Mouse (Mus musculus) midbrain, embryonic 13.5 days (tissue): ENCODE data around the gene Sparc. TPM values are rescaled to one million over a fixed set of nuclear protein-coding genes. Genes with fewer than 3 reads are reported as not detected.

Experiments used
- ATAC-seq: fragments of 200-750 bp; cut with Nextera tagmentation; 2 replicates; pipeline ENCODE4 v1.8.0; 2017; ENCODE audit warnings: mild to moderate bottlenecking, moderate TSS enrichment, moderate library complexity
- H3K27ac ChIP-seq: fragments of 300-500 bp; sonication (generic); 2 replicates; pipeline ENCODE4 v1.5.1; 2015; ENCODE audit warnings: inconsistent platforms, mild to moderate bottlenecking, moderate library complexity
- H3K27me3 ChIP-seq: fragments of 300-500 bp; sonication (generic); 2 replicates; pipeline ENCODE4 v1.6.1; 2015; ENCODE audit warnings: mild to moderate bottlenecking, inconsistent platforms
- H3K36me3 ChIP-seq: fragments of 300-500 bp; sonication (generic); 2 replicates; pipeline ENCODE4 v1.6.1; 2015; ENCODE audit warnings: mild to moderate bottlenecking, inconsistent platforms
- H3K4me1 ChIP-seq: fragments of 300-500 bp; sonication (generic); replicated peaks from 2 replicates; pipeline ENCODE4 v1.6.1; 2015; ENCODE audit warnings: inconsistent platforms
- H3K4me2 ChIP-seq: fragments of 300-500 bp; sonication (generic); replicated peaks from 2 replicates; pipeline ENCODE4 v1.6.1; 2015; ENCODE audit warnings: moderate library complexity, mild to moderate bottlenecking, inconsistent platforms
- H3K4me3 ChIP-seq: fragments of 300-500 bp; sonication (generic); replicated peaks from 2 replicates; pipeline ENCODE4 v1.5.1; 2015; ENCODE audit warnings: mild to moderate bottlenecking, inconsistent platforms
- H3K9ac ChIP-seq: fragments of 300-500 bp; sonication (generic); replicated peaks from 2 replicates; pipeline ENCODE4 v1.6.1; 2015; ENCODE audit warnings: mild to moderate bottlenecking, inconsistent platforms
- H3K9me3 ChIP-seq: fragments of 300-500 bp; sonication (generic); 2 replicates; pipeline ENCODE4 v1.6.1; 2016; ENCODE audit warnings: mild to moderate bottlenecking, inconsistent platforms
- WGBS: fragments of 180-500 bp; shearing (Covaris S2); methylation state at CpG from one replicate; pipeline ENCODE4 v1.1.7; 2015; 5-methylcytosine and 5-hydroxymethylcytosine counted together
- polyA plus RNA-seq: library from polyadenylated mRNA; unstranded; fragments of >200 nt; fragmentation: Nextera tagmentation; extraction: Ambion mirVana; gene quantifications from 2 replicates; pipeline ENCODE4 v1.2.1, GENCODE M21; 2015

Gene Sparc
- polyA plus RNA-seq, 1 experiment from 2014 or later = 417 TPM

DNA sequence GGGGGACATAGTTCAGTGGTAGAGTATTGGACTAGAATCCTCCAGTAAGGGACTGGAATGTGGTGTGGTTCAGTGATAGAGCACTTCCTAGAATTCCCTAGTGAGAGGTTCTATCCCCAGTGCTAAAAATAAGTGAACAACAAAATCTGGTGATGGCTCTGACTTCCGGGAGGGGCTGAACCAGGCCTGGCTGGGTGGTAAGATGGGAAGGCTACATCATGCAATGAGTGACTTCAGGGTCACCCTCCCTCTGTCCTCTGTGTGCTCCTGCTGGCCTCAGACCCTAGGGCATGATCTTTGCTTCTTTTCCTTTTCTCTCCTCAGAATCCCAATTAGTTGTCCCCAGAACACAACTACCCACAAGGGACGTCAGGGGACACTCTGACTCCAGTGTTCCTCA is 25.9 kb downstream of the Sparc start:
- H3K36me3 ChIP-seq = peaks cover 17% of the 10 kb centered on the region
- 92% methylated on average over 2 of the region's 2 CpGs for whole genome bisulfite sequencing
- no peak overlapping the region for H3K9ac ChIP-seq
- no peak for ATAC-seq
- H3K4me2 ChIP-seq = no peak overlapping the region
- no peaks in the 10 kb centered on the region for H3K4me1 ChIP-seq
- H3K27ac ChIP-seq = no peak overlapping the region
- no peaks in the 10 kb centered on the region for H3K9me3 ChIP-seq
- H3K4me3 ChIP-seq = no peak overlapping the region
- H3K27me3 ChIP-seq = no peaks in the 10 kb centered on the region

DNA sequence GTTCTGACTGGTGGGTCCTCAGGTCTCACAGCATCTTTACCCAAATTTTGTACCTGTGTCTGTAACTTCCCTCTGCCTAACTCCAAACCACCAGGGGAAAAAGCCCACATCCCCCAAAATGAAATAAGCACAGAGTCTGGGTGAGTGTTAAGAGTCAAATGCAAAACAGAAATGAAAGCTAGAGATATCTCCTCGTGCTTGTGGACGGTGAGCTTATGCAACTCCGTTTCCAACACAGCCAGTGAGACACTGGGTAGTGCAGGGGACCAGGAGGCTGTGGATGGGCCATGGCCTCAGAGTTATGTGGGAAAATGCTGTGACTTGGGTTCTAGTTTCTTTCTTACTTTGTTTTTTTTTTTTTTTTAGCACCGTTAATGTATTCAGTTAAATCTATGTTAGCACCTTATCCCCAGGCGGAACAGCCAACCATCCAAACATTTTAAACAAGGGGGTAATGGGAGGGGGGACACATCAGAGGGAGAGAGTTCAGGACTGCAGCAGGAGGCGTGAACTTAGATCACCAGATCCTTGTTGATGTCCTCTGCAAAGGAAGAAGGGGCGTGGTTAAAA is 27.8 kb downstream of the Sparc start:
- Histone ChIP-seq H3K9me3 (no peaks in the 10 kb centered on the region), H3K36me3 (peaks cover 13% of the 10 kb centered on the region), H3K27ac (no peak overlapping the region), H3K9ac (no peak overlapping the region), H3K4me3 (no peak overlapping the region), H3K4me1 (no peaks in the 10 kb centered on the region), H3K4me2 (no peak overlapping the region), H3K27me3 (no peaks in the 10 kb centered on the region)
- 85% methylated on average over 7 of the region's 7 CpGs for WGBS
- ATAC-seq = no peak

DNA sequence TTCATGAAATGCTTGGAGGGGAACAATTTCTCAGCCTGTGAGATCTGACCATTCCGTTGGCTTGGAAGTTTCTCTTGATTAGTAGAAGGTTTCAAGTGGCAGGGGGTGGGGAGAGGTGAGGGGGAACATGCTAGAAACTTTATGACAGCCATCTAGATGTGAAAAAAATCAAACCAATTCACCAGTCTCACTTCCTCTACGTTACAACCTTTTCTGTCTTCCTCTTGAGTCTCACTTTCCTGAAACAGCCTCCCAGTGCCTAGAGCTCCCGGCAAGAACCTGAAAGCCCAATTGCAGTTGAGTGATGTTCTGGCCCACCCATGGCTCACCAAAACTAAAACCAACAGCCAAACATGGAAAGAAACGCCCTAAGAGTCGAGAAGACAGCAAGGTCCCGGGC is 28.4 kb downstream of the Sparc start:
- Histone ChIP-seq H3K27ac (no peak overlapping the region), H3K36me3 (peaks cover 13% of the 10 kb centered on the region), H3K4me3 (no peak overlapping the region), H3K4me2 (no peak overlapping the region), H3K4me1 (no peaks in the 10 kb centered on the region), H3K27me3 (no peaks in the 10 kb centered on the region), H3K9ac (no peak overlapping the region), H3K9me3 (no peaks in the 10 kb centered on the region)
- no peak for ATAC-seq
- WGBS = 87% methylated on average over 6 of the region's 6 CpGs

DNA sequence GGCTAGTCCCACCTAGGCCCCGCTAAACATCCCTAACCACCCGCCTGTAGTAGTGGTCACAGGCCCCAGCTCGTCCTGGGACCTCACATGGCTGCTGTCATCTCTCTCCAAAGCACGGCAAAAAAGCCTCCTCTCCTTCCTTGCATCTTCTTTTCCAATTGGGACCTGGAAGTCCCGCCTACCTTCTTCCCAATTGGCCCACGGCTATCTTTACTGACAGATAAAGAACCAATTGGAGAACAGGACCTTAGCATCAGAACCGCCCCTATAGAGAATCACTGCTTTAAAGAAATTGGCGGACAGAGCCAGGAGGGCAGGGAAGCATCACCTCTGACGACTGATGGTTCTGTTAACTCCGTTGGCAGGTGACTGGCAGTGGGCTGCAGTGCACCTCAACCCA is 30.5 kb downstream of the Sparc start:
- no peak overlapping the region for H3K4me3 ChIP-seq
- 0 out of 2 replicates have a peak overlapping the region, but pooled peaks have one; percentile 15 for H3K4me2 ChIP-seq
- ATAC-seq = 0 out of 2 replicates have a peak, but pooled peaks have one; percentile 37
- no peaks in the 10 kb centered on the region for H3K27me3 ChIP-seq
- 27% methylated on average over 10 of the region's 10 CpGs for WGBS
- no peaks in the 10 kb centered on the region for H3K9me3 ChIP-seq
- H3K4me1 ChIP-seq = no peaks in the 10 kb centered on the region
- H3K36me3 ChIP-seq = no peaks in the 10 kb centered on the region
- no peak overlapping the region for H3K27ac ChIP-seq
- no peak overlapping the region for H3K9ac ChIP-seq

DNA sequence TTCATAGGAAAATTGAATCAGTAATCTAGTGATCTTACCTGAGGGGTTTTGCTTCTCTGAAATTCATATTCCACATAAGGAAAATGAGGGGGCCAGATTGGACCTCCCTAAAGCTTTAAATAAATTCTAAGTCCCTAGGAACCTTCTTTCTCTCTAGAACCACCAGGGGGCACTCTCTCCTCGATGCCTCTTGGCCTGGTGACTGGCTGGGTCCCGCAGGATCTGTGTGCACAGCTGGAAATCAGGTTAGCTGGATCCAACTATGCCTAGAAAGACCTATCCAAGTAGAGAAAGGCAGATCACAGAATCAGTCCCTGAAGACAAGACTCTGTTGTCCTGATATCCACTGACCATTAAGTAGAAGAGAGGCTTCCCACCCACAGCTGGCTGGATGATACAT is 33.2 kb downstream of the Sparc start:
- Histone ChIP-seq H3K4me3 (no peak overlapping the region), H3K27ac (no peak overlapping the region), H3K27me3 (no peaks in the 10 kb centered on the region), H3K36me3 (no peaks in the 10 kb centered on the region), H3K9ac (no peak overlapping the region), H3K4me2 (no peak overlapping the region), H3K4me1 (no peaks in the 10 kb centered on the region), H3K9me3 (no peaks in the 10 kb centered on the region)
- 4% methylated on average over 2 of the region's 2 CpGs for WGBS
- no peak for ATAC-seq

DNA sequence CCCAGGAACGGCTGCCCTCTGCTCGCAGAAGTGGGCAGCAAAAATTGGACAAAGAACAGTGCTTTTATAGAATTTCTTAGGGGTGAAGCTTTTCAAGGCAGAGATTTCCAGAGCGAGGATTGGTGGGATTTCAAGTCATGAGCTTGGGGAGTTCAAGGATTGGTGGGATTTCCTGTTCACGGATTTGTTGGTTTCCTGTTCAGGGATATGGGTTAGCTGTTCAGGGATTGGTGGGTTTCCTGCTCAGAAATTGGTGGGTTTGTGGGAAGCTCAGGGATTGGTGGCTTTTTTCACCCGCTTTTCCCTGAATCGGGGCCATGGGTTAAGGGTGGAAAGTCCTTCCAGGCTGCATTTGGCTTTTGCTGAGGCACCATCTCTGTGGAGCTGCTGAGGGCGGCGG is 35.4 kb downstream of the Sparc start:
- Histone ChIP-seq H3K4me1 (no peaks in the 10 kb centered on the region), H3K9me3 (no peaks in the 10 kb centered on the region), H3K9ac (0 out of 2 replicates have a peak overlapping the region, but pooled peaks have one; percentile 41), H3K4me2 (0 out of 2 replicates have a peak overlapping the region, but pooled peaks have one; percentile 20), H3K4me3 (no peak overlapping the region), H3K27ac (no peak overlapping the region), H3K36me3 (no peaks in the 10 kb centered on the region), H3K27me3 (no peaks in the 10 kb centered on the region)
- WGBS = 66% methylated on average over 8 of the region's 8 CpGs
- no peak for ATAC-seq

- no peak overlapping the region for H3K9ac ChIP-seq
- no peak overlapping the region for H3K27ac ChIP-seq
- H3K36me3 ChIP-seq = no peaks in the 10 kb centered on the region
- 15% methylated on average over 11 of the region's 11 CpGs for WGBS
- H3K4me3 ChIP-seq = no peak overlapping the region
- H3K27me3 ChIP-seq = no peaks in the 10 kb centered on the region
- no peaks in the 10 kb centered on the region for H3K4me1 ChIP-seq
- H3K9me3 ChIP-seq = no peaks in the 10 kb centered on the region
- 0 out of 2 replicates have a peak overlapping the region, but pooled peaks have one; percentile 20 for H3K4me2 ChIP-seq
- ATAC-seq = peak; percentile 93
These were observed 36.4 kb downstream of the Sparc start for GRCm38 (mm10) chr11:55386424-55387063.

DNA sequence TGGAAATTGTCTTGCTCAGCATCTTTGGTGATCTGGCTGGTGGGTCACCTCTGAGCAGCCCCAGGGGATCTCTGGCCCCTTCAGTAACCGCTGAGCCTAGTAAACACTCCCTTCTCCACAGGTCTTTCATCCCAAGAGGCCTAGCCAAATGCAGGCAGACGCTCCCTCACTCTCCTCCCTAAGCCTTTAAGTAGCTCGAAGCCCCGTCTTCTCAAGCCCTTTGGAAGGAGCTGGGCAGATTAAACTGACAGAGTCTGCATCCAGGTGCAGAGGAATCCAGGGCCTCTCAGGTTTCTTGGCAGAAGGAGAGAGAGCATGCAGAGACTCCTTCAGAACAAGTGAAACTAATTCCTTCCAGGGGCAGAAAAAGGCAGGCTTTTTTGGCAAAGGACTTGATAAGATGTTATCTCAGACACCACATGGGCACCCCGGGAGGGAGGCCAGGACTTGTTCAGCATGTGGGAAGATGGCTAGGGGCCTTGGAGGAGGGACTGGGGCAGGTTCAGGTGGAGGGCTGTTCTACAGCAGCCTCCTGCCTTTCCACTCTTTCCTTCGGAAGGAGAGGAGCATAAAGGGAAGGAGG is 39.4 kb downstream of the Sparc start:
- Histone ChIP-seq H3K4me3 (no peak overlapping the region), H3K27me3 (no peaks in the 10 kb centered on the region), H3K27ac (no peak overlapping the region), H3K36me3 (no peaks in the 10 kb centered on the region), H3K9me3 (no peaks in the 10 kb centered on the region), H3K9ac (no peak overlapping the region), H3K4me2 (no peak overlapping the region), H3K4me1 (no peaks in the 10 kb centered on the region)
- ATAC-seq = no peak
- 21% methylated on average over 6 of the region's 6 CpGs for WGBS

- no peak for ATAC-seq
- Histone ChIP-seq H3K4me2 (no peak overlapping the region), H3K27me3 (no peaks in the 10 kb centered on the region), H3K9me3 (no peaks in the 10 kb centered on the region), H3K36me3 (no peaks in the 10 kb centered on the region), H3K4me3 (no peak overlapping the region), H3K27ac (no peak overlapping the region), H3K4me1 (no peaks in the 10 kb centered on the region), H3K9ac (no peak overlapping the region)
- 71% methylated on average over 6 of the region's 6 CpGs for WGBS
These were observed 42.1 kb downstream of the Sparc start for GRCm38 (mm10) chr11:55380908-55381307.

DNA sequence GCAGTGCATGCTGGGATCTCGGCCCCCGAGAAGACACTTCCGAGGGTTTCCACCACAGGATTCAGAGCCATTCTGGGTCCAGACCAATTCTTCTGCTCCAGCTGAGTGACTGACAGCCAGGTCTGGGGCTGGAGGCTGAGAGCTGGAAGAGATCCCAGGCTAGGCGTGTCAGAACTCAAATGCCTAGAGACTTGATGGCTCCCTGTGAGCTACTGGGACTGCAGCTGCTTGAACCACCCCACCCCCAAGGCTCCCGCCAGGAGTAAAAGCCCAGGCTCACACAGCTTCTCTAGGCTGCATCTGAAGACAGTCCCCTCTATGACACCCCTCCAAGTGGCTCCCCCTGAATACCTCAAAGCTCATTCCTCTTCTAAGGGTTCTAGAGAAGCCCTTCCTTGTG is 44.6 kb downstream of the Sparc start:
- no peak overlapping the region for H3K27ac ChIP-seq
- H3K27me3 ChIP-seq = no peaks in the 10 kb centered on the region
- no peaks in the 10 kb centered on the region for H3K4me1 ChIP-seq
- no peaks in the 10 kb centered on the region for H3K36me3 ChIP-seq
- 0 out of 2 replicates have a peak, but pooled peaks have one; percentile 30 for ATAC-seq
- 58% methylated on average over 5 of the region's 5 CpGs for WGBS
- no peak overlapping the region for H3K4me3 ChIP-seq
- H3K9me3 ChIP-seq = no peaks in the 10 kb centered on the region
- no peak overlapping the region for H3K9ac ChIP-seq
- no peak overlapping the region for H3K4me2 ChIP-seq

- H3K9ac ChIP-seq = no peak overlapping the region
- WGBS = 59% methylated on average over 6 of the region's 6 CpGs
- no peaks in the 10 kb centered on the region for H3K9me3 ChIP-seq
- H3K4me1 ChIP-seq = no peaks in the 10 kb centered on the region
- H3K4me3 ChIP-seq = no peak overlapping the region
- H3K36me3 ChIP-seq = no peaks in the 10 kb centered on the region
- ATAC-seq = no peak
- H3K4me2 ChIP-seq = no peak overlapping the region
- H3K27me3 ChIP-seq = no peaks in the 10 kb centered on the region
- no peak overlapping the region for H3K27ac ChIP-seq
These were observed 49.1 kb downstream of the Sparc start for GRCm38 (mm10) chr11:55373838-55374237.

DNA sequence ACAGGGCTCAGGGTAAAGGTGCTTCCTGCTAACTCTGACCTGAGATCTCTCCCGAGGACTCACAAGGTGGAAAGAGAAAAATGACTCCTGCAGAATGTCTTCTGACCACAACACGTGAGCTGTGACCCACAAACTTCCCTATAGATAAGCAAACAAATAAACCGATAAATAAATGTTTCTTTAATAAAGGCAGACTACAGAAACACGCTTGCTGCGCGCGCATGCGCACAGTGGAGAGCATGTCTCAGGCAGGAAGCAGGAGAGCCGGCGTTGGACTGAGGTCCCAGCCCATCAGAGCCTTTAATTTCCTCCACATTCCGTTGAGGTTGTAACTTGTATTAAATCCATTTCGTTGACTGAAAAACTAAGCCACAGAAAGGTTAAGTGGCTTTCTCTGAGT is 49.6 kb downstream of the Sparc start:
- WGBS = 87% methylated on average over 12 of the region's 12 CpGs
- H3K9me3 ChIP-seq = no peaks in the 10 kb centered on the region

More for the DNA sequence above, 49.6 kb downstream of the Sparc start:
- no peak for ATAC-seq
- Histone ChIP-seq H3K36me3 (no peaks in the 10 kb centered on the region), H3K4me2 (no peak overlapping the region), H3K27me3 (no peaks in the 10 kb centered on the region), H3K9ac (no peak overlapping the region), H3K4me3 (no peak overlapping the region), H3K27ac (no peak overlapping the region), H3K4me1 (no peaks in the 10 kb centered on the region)
